Mouse (Mus musculus): ENCODE results near the gene Piwil1.
A peak's percentile ranks its signal among the peaks of the same experiment; 100 is the strongest.
"Not testable (repeated sequence)": the region's sequence is repeated elsewhere in the genome, so short reads cannot be mapped to it uniquely, and the experiment has no call there.

The Piwil1 gene

GRCm38 (mm10) chr5:128711847-128712246 lies 9.5 kb downstream of the Piwil1 start:
- DNase-seq, result peak; percentile 21

GRCm38 (mm10) chr5:128715171-128715570 lies 12.8 kb downstream of the Piwil1 start:
- no peak for DNase-seq

GRCm38 (mm10) chr5:128720461-128720860 lies 18.1 kb downstream of the Piwil1 start:
- DNase-seq, result not testable (repeated sequence)

GRCm38 (mm10) chr5:128729341-128729740 lies 27.0 kb downstream of the Piwil1 start:
- DNase-seq, result no peak

- DNase-seq, result no peak
Measured at GRCm38 (mm10) chr5:128730634-128731033, 28.3 kb downstream of the Piwil1 start.

- peak; percentile 6 for DNase-seq
Measured at GRCm38 (mm10) chr5:128732416-128733014, 30.2 kb downstream of the Piwil1 start.

- DNase-seq, result peak; percentile 27
Measured at GRCm38 (mm10) chr5:128733955-128734354, 31.6 kb downstream of the Piwil1 start.

GRCm38 (mm10) chr5:128735921-128736320 lies 33.6 kb downstream of the Piwil1 start:
- no peak for DNase-seq

GRCm38 (mm10) chr5:128739168-128739837 lies 37.0 kb downstream of the Piwil1 start:
- no peak for DNase-seq

- no peak for DNase-seq
Measured at GRCm38 (mm10) chr5:128739838-128740171, 37.5 kb downstream of the Piwil1 start.

GRCm38 (mm10) chr5:128744351-128744750 lies 42.0 kb downstream of the Piwil1 start:
- DNase-seq, result no peak

GRCm38 (mm10) chr5:128745206-128745605 lies 42.9 kb downstream of the Piwil1 start:
- DNase-seq, result no peak

GRCm38 (mm10) chr5:128746261-128746660 lies 43.9 kb downstream of the Piwil1 start:
- DNase-seq, result no peak

- DNase-seq, result no peak
Measured at GRCm38 (mm10) chr5:128761118-128761517, 58.8 kb downstream of the Piwil1 start.

- DNase-seq, result no peak
Measured at GRCm38 (mm10) chr5:128769026-128769631, 66.8 kb downstream of the Piwil1 start.

- DNase-seq, result no peak
Measured at GRCm38 (mm10) chr5:128776386-128776785, 74.1 kb downstream of the Piwil1 start.

- DNase-seq, result no peak
Measured at GRCm38 (mm10) chr5:128781621-128782020, 79.3 kb downstream of the Piwil1 start.

- DNase-seq, result no peak
Measured at GRCm38 (mm10) chr5:128800592-128800991, 98.3 kb downstream of the Piwil1 start.

Data from lung, postnatal 36 days (tissue).